Mouse (Mus musculus) ovary, postnatal 36 days (tissue): ENCODE data around the gene Fam129a.

Experiments
- DNase-seq: peaks from one replicate; pipeline ENCODE4 v3.0.0; 2022; ENCODE audit warnings: low spot score, mixed read lengths

Fam129a gene

GRCm38 (mm10) chr1:151570981-151571837 lies at the start of gene Fam129a:
Fam129a (plus strand) TSS chr1:151571186.
- DNase-seq = peak; percentile 65

- DNase-seq = no peak
These were observed 44.3 kb upstream of the Fam129a start for GRCm38 (mm10) chr1:151526701-151527100.

GRCm38 (mm10) chr1:151543796-151544477 lies 27.0 kb upstream of the Fam129a start:
- DNase-seq = no peak

- no peak for DNase-seq
These were observed 26.4 kb upstream of the Fam129a start for GRCm38 (mm10) chr1:151544581-151544980.

GRCm38 (mm10) chr1:151545571-151545970 lies 25.4 kb upstream of the Fam129a start:
- no peak for DNase-seq

- DNase-seq = peak; percentile 15
These were observed 21.9 kb upstream of the Fam129a start for GRCm38 (mm10) chr1:151548896-151549610.

- no peak for DNase-seq
These were observed 21.2 kb upstream of the Fam129a start for GRCm38 (mm10) chr1:151549794-151550193.

- DNase-seq = no peak
These were observed 20.2 kb upstream of the Fam129a start for GRCm38 (mm10) chr1:151550587-151551479.

GRCm38 (mm10) chr1:151560536-151560935 lies 10.4 kb upstream of the Fam129a start:
- DNase-seq = no peak

- DNase-seq = no peak
These were observed 7.6 kb upstream of the Fam129a start for GRCm38 (mm10) chr1:151563401-151563800.

GRCm38 (mm10) chr1:151563893-151564292 lies 7.1 kb upstream of the Fam129a start:
- no peak for DNase-seq

GRCm38 (mm10) chr1:151564377-151564776 lies 6.6 kb upstream of the Fam129a start:
- peak; percentile 87 for DNase-seq

- DNase-seq = no peak
These were observed 2.3 kb upstream of the Fam129a start for GRCm38 (mm10) chr1:151568682-151569081.

GRCm38 (mm10) chr1:151571838-151572578 lies 1.0 kb downstream of the Fam129a start:
- DNase-seq = no peak

GRCm38 (mm10) chr1:151572601-151573320 lies 1.8 kb downstream of the Fam129a start:
- DNase-seq = no peak

GRCm38 (mm10) chr1:151580200-151580982 lies 9.4 kb downstream of the Fam129a start:
- DNase-seq = no peak

- DNase-seq = no peak
These were observed 10.5 kb downstream of the Fam129a start for GRCm38 (mm10) chr1:151581454-151581853.

- no peak for DNase-seq
These were observed 11.0 kb downstream of the Fam129a start for GRCm38 (mm10) chr1:151581977-151582376.

GRCm38 (mm10) chr1:151583457-151584181 lies 12.6 kb downstream of the Fam129a start:
- no peak for DNase-seq
